ENCODE assay signal across 16 mouse cellular contexts in the genomic region with DNA sequence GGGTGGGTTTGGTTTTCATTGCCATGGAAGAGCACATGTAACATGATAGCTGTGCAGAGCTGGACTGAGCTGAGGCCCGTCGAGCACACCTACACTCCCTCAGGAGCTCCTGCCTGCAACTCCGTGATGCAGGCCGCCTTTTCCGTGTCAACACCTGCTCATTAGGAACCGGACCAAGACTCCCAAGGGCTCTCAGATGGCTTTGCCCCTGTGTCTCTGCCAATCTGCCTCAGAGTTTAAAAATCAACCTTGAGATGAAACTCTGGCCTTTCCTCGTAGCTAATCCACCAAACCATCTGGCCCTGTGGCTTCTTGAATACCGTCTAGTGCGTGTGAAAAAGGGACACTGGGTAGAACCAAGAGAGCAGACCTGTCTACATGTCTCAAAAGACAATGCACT.
DNase-seq lines count a peak whose midpoint lies in the region; ATAC-seq and TF ChIP-seq lines count a peak whose summit lies in the region.
"Had no signal": no experiment of that assay in that cellular context is flagged by ENCODE, and none has a peak within 500 bp of the region (broad histone marks: within the 10 kb centered on the region; RNA-seq: fewer than 3 reads in every experiment).

No protein-coding gene starts in this region.

- intact Hi-C loops in heart, postnatal 25 days (cut with DNase I), result no loop called here

- no peaks in the 10 kb centered on the region for H3K27me3 ChIP-seq in hindbrain, embryonic 16.5 days (replicated peaks; ENCODE audit: control insufficient read depth, insufficient read depth, low read length)
- no peaks in the 10 kb centered on the region for H3K27me3 ChIP-seq in hindbrain, embryonic 12.5 days
- H3K27me3 ChIP-seq in midbrain, embryonic 12.5 days, result no peaks in the 10 kb centered on the region
- H3K27me3 ChIP-seq in midbrain, embryonic 11.5 days (ENCODE audit: control insufficient read depth, insufficient read depth, low read length), result no peaks in the 10 kb centered on the region
- H3K27me3 ChIP-seq in cerebellum, adult 2 months (ENCODE audit: control insufficient read depth, insufficient read depth, low read length), result no peaks in the 10 kb centered on the region
- H3K27me3 ChIP-seq: heart, embryonic 13.5 days; hindbrain, embryonic 13.5 days had no signal

- H3K27ac ChIP-seq in hindbrain, embryonic 16.5 days (ENCODE audit: low read depth, low read length), result peak overlapping the region; percentile 44; the same call in 1 of the 2 replicates
- H3K27ac ChIP-seq in hindbrain, embryonic 12.5 days, result no peak overlapping the region
- H3K27ac ChIP-seq in midbrain, embryonic 12.5 days (replicated peaks), result 0 out of 2 replicates have a peak overlapping the region, but pooled peaks have one; percentile 35
- no peak overlapping the region for H3K27ac ChIP-seq in midbrain, embryonic 11.5 days (ENCODE audit: low read depth, low read length)
- H3K27ac ChIP-seq in cerebellum, adult 2 months (ENCODE audit: insufficient read depth, low read length), result peak overlapping the region; percentile 94
- H3K27ac ChIP-seq: heart, embryonic 13.5 days; hindbrain, embryonic 13.5 days; left cerebral cortex, adult 2 months had no signal

- H3K36me3 ChIP-seq in hindbrain, embryonic 16.5 days (ENCODE audit: control insufficient read depth, insufficient read depth, low read length), result no peaks in the 10 kb centered on the region
- H3K36me3 ChIP-seq in hindbrain, embryonic 12.5 days, result no peaks in the 10 kb centered on the region
- H3K36me3 ChIP-seq in midbrain, embryonic 12.5 days, result no peaks in the 10 kb centered on the region
- no peaks in the 10 kb centered on the region for H3K36me3 ChIP-seq in midbrain, embryonic 11.5 days (ENCODE audit: control insufficient read depth, insufficient read depth, low read length)
- H3K36me3 ChIP-seq: G1E; heart, embryonic 13.5 days; hindbrain, embryonic 13.5 days had no signal

- WGBS in hindbrain, embryonic 16.5 days, result 57% methylated on average over 9 of the region's 9 CpGs
- 64% methylated on average over 9 of the region's 9 CpGs for WGBS in hindbrain, embryonic 12.5 days
- WGBS in midbrain, embryonic 12.5 days, result 72% methylated on average over 9 of the region's 9 CpGs
- WGBS in midbrain, embryonic 11.5 days, result 82% methylated on average over 9 of the region's 9 CpGs
- WGBS in cerebellum, adult 2 months, result 3% methylated on average over 9 of the region's 9 CpGs

- TF ChIP-seq POLR2A in cerebellum, adult 2 months (IDR thresholded peaks at IDR 0.05; ENCODE audit: borderline replicate concordance, insufficient read depth, low read length), result no peak

- H3K9ac ChIP-seq in hindbrain, embryonic 16.5 days (ENCODE audit: low read depth, low read length), result no peak overlapping the region
- no peak overlapping the region for H3K9ac ChIP-seq in hindbrain, embryonic 12.5 days
- H3K9ac ChIP-seq in midbrain, embryonic 12.5 days (replicated peaks), result no peak overlapping the region
- H3K9ac ChIP-seq in midbrain, embryonic 11.5 days (ENCODE audit: low read length), result no peak overlapping the region
- H3K9ac ChIP-seq: heart, embryonic 13.5 days; hindbrain, embryonic 13.5 days had no signal

- peak; percentile 21; the same call in 1 of the 2 replicates for ATAC-seq in hindbrain, embryonic 16.5 days
- no peak for ATAC-seq in hindbrain, embryonic 12.5 days (ENCODE audit: low FRiP score)
- ATAC-seq in midbrain, embryonic 12.5 days (ENCODE audit: low FRiP score, low read depth), result no peak
- ATAC-seq in midbrain, embryonic 11.5 days (ENCODE audit: low FRiP score), result no peak
- ATAC-seq: forebrain, embryonic 16.5 days had no signal

- no peak for DNase-seq in midbrain, embryonic 11.5 days (ENCODE audit: low spot score, missing footprints)
- peak; percentile 89 to 97 for DNase-seq in cerebellum, adult 2 months
- peak; percentile 16 for DNase-seq in skeletal muscle tissue, adult 2 months (ENCODE audit: low read depth, low spot score)
- DNase-seq in heart, postnatal 25 days (ENCODE audit: low spot score), result no peak
- DNase-seq: adrenal gland, postnatal 25 days; gastrocnemius, postnatal 25 days; liver; lung, adult 2 months had no signal

- H3K4me3 ChIP-seq in hindbrain, embryonic 16.5 days (ENCODE audit: low read length), result no peak overlapping the region
- no peak overlapping the region for H3K4me3 ChIP-seq in hindbrain, embryonic 12.5 days
- H3K4me3 ChIP-seq in midbrain, embryonic 12.5 days, result no peak overlapping the region
- H3K4me3 ChIP-seq in midbrain, embryonic 11.5 days (ENCODE audit: low read depth, low read length), result no peak overlapping the region
- no peak overlapping the region for H3K4me3 ChIP-seq in cerebellum, adult 2 months (replicated peaks; ENCODE audit: insufficient read depth, low read depth, low read length)
- H3K4me3 ChIP-seq: heart, embryonic 13.5 days; hindbrain, embryonic 13.5 days; left cerebral cortex, adult 2 months had no signal

- no peak for TF ChIP-seq CTCF in cerebellum, adult 2 months (IDR thresholded peaks at IDR 0.05; ENCODE audit: borderline replicate concordance, insufficient read depth, low read depth, low read length)

- no peaks in the 10 kb centered on the region for H3K9me3 ChIP-seq in hindbrain, embryonic 16.5 days (ENCODE audit: control insufficient read depth, low read length)
- no peaks in the 10 kb centered on the region for H3K9me3 ChIP-seq in hindbrain, embryonic 12.5 days (replicated peaks)
- H3K9me3 ChIP-seq in midbrain, embryonic 12.5 days, result no peaks in the 10 kb centered on the region
- H3K9me3 ChIP-seq in midbrain, embryonic 11.5 days (ENCODE audit: control insufficient read depth, low read length), result no peaks in the 10 kb centered on the region
- H3K9me3 ChIP-seq: heart, embryonic 13.5 days; hindbrain, embryonic 13.5 days had no signal

- no peak overlapping the region for H3K4me2 ChIP-seq in hindbrain, embryonic 16.5 days (ENCODE audit: low read length)
- no peak overlapping the region for H3K4me2 ChIP-seq in hindbrain, embryonic 12.5 days (replicated peaks)
- no peak overlapping the region for H3K4me2 ChIP-seq in midbrain, embryonic 12.5 days (replicated peaks)
- H3K4me2 ChIP-seq in midbrain, embryonic 11.5 days, result no peak overlapping the region
- H3K4me2 ChIP-seq: heart, embryonic 13.5 days; hindbrain, embryonic 13.5 days had no signal

- peaks cover 9% of the 10 kb centered on the region for H3K4me1 ChIP-seq in hindbrain, embryonic 16.5 days (ENCODE audit: control insufficient read depth, insufficient read depth, low read depth, low read length)
- H3K4me1 ChIP-seq in hindbrain, embryonic 12.5 days, result peaks cover 11% of the 10 kb centered on the region
- H3K4me1 ChIP-seq in midbrain, embryonic 12.5 days, result peaks cover 8% of the 10 kb centered on the region
- H3K4me1 ChIP-seq in midbrain, embryonic 11.5 days (ENCODE audit: control insufficient read depth, insufficient read depth, low read length), result peaks cover 4% of the 10 kb centered on the region
- peaks cover 21% of the 10 kb centered on the region for H3K4me1 ChIP-seq in cerebellum, adult 2 months (ENCODE audit: control insufficient read depth, insufficient read depth, low read length)

Comparison
In these comparisons a context has a peak if more than half of its experiments do, and no peak if none do; other contexts are left out.
1. H3K27ac ChIP-seq: peak in hindbrain, embryonic 16.5 days (single experiment), midbrain, embryonic 12.5 days (single experiment) and cerebellum, adult 2 months (single experiment); none in hindbrain, embryonic 12.5 days (single experiment) and midbrain, embryonic 11.5 days (single experiment).
2. DNase-seq: peak in cerebellum, adult 2 months (2 of 2) and skeletal muscle tissue, adult 2 months (single experiment); none in midbrain, embryonic 11.5 days (single experiment) and heart, postnatal 25 days (single experiment).